9 mouse cellular contexts compared by ENCODE assay signal in the genomic region with DNA sequence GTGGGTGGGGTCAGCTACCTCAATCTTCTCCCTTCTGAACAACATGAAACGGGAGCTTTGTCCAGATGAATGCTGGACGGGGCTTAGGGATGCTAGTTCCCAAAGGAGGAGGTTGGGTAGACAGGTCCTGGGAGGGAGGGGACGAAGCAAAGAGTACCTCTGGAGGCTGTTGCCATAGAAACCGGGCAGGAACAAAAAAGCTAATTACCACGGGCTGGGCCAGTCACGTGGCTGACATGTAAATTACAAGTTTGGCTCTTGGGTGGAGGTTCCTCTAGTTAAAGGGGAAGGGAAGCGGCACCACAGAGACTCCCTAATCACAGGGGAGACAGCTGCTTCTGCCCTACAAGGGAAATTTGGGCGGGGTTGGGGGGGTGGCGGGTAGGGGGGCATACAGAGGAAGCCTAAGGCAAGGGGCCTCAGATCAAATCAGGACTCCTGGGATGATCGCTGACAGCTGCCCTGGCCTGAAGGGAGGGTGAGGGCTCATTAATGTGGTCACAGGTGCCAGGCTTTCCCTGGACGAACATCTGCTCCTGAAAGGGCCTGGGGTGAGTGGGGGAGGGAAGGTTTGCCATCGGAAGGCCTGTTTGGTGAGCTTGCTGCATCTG. TPM values are rescaled to one million over a fixed set of nuclear protein-coding genes. Genes with fewer than 3 reads are reported as not detected.
A peak's percentile ranks its signal among the peaks of the same experiment; 100 is the strongest.
DNase-seq lines count a peak whose midpoint lies in the region; ATAC-seq and TF ChIP-seq lines count a peak whose summit lies in the region.
"Had no signal": no experiment of that assay in that cellular context is flagged by ENCODE, and none has a peak within 500 bp of the region (broad histone marks: within the 10 kb centered on the region; RNA-seq: fewer than 3 reads in every experiment).

No protein-coding gene starts in this region.

- 0 out of 2 replicates have a peak, but pooled peaks have one; percentile 58 for TF ChIP-seq EP300 in ES-Bruce4 (IDR thresholded peaks at IDR 0.05; ENCODE audit: insufficient read depth, low read depth, low read length)

- H3K9me3 ChIP-seq in ES-Bruce4 (replicated peaks; ENCODE audit: control insufficient read depth, insufficient read depth, low read length, poor library complexity, severe bottlenecking) = no peaks in the 10 kb centered on the region
- no peaks in the 10 kb centered on the region for H3K9me3 ChIP-seq in forebrain, embryonic 12.5 days
- H3K9me3 ChIP-seq: heart, embryonic 15.5 days had no signal

- peaks cover 8% of the 10 kb centered on the region for H3K4me1 ChIP-seq in ES-Bruce4 (ENCODE audit: control insufficient read depth, insufficient read depth, low read length)
- peaks cover 49% of the 10 kb centered on the region for H3K4me1 ChIP-seq in forebrain, embryonic 12.5 days

- peak overlapping the region; percentile 72 for H3K4me2 ChIP-seq in forebrain, embryonic 12.5 days

- ATAC-seq in activated CD4-positive, CD25-positive, alpha-beta regulatory T cell, adult 4 months = peak; percentile 38
- peak; percentile 61 for ATAC-seq in forebrain, embryonic 12.5 days (ENCODE audit: low FRiP score)
- ATAC-seq in monocyte, adult 5-6 weeks (replicated peaks; ENCODE audit: insufficient number of reproducible peaks, low FRiP score, low TSS enrichment, poor library complexity, severe bottlenecking) = peak; percentile 58

- peak; percentile 58 to 67 for DNase-seq in layer of hippocampus, postnatal 10 days (ENCODE audit: low spot score in 2 of 2)
- no peak for DNase-seq in kidney, postnatal 25 days
- DNase-seq in adrenal gland, postnatal 36 days = no peak

- TF ChIP-seq POLR2A in ES-Bruce4 (IDR thresholded peaks at IDR 0.05; ENCODE audit: insufficient read depth, low read length) = no peak

- no peaks in the 10 kb centered on the region for H3K36me3 ChIP-seq in ES-Bruce4 (ENCODE audit: control insufficient read depth, insufficient read depth, low read length, poor library complexity, severe bottlenecking)
- H3K36me3 ChIP-seq in forebrain, embryonic 12.5 days (replicated peaks) = peaks cover 10% of the 10 kb centered on the region
- H3K36me3 ChIP-seq: heart, embryonic 15.5 days had no signal

- H3K9ac ChIP-seq in ES-Bruce4 (ENCODE audit: low read depth, poor library complexity, severe bottlenecking) = no peak overlapping the region
- peak overlapping the region; percentile 96 for H3K9ac ChIP-seq in forebrain, embryonic 12.5 days
- H3K9ac ChIP-seq: heart, embryonic 15.5 days had no signal

- 1% methylated on average over 12 of the region's 12 CpGs for WGBS in forebrain, embryonic 12.5 days

- H3K27me3 ChIP-seq in ES-Bruce4 (ENCODE audit: control insufficient read depth, insufficient read depth, low read length, poor library complexity, severe bottlenecking) = no peaks in the 10 kb centered on the region
- H3K27me3 ChIP-seq in forebrain, embryonic 12.5 days = 0 out of 2 replicates have a peak, but pooled peaks cover 8% of the 10 kb centered on the region

- no peak for TF ChIP-seq CTCF in ES-Bruce4 (IDR thresholded peaks at IDR 0.05; ENCODE audit: low read depth, low read length)

- H3K27ac ChIP-seq in ES-Bruce4 (ENCODE audit: insufficient read depth, low read length) = no peak overlapping the region
- H3K27ac ChIP-seq in forebrain, embryonic 12.5 days = peak overlapping the region; percentile 96
- H3K27ac ChIP-seq: heart, embryonic 15.5 days had no signal

- H3K4me3 ChIP-seq in ES-Bruce4 (ENCODE audit: low read depth, low read length) = peak overlapping the region; percentile 6; the same call in 1 of the 2 replicates
- H3K4me3 ChIP-seq in forebrain, embryonic 12.5 days (replicated peaks) = peak overlapping the region; percentile 86

RNA-seq across cellular contexts. Expression of gene Tubb3, which starts 1.4 kb away (rescaled TPM):
- 19.6 and 20.1 TPM in 2 replicates for polyA plus RNA-seq in ES-Bruce4 (2011; ENCODE audit: insufficient read depth, insufficient read length, low read depth, missing spikeins)
- polyA plus RNA-seq in activated CD4-positive, CD25-positive, alpha-beta regulatory T cell, adult 4 months (2017; shearing (Covaris generic)) = under 1 TPM; 0.53 to 0.68 TPM
- 827 and 897 TPM in 2 replicates for polyA plus RNA-seq in forebrain, embryonic 12.5 days (2016; fragmentation: Nextera tagmentation; extraction: Ambion mirVana)
- total RNA-seq in layer of hippocampus, postnatal 10 days (2021) = 1,000 to 10,000 TPM; 1,031 to 1,094 TPM
- 0.29 to 0.96 TPM (median 0.76 TPM) in 3 replicates for total RNA-seq in monocyte, adult 5-6 weeks (2017)
- 1 to 10 TPM; 4.5 to 4.7 TPM for total RNA-seq in adrenal gland, postnatal 36 days (2021)

RNA-seq across cellular contexts. Expression of gene Mc1r, which starts 5.8 kb away (rescaled TPM):
- not detected in 2 replicates for polyA plus RNA-seq in ES-Bruce4 (2011; ENCODE audit: insufficient read depth, insufficient read length, low read depth, missing spikeins)
- not detected for polyA plus RNA-seq in activated CD4-positive, CD25-positive, alpha-beta regulatory T cell, adult 4 months (2017; shearing (Covaris generic))
- 0.13 and 0.14 TPM in 2 replicates for polyA plus RNA-seq in forebrain, embryonic 12.5 days (2016; fragmentation: Nextera tagmentation; extraction: Ambion mirVana)
- total RNA-seq in layer of hippocampus, postnatal 10 days (2021) = under 1 TPM in 1 of 2 experiments, not detected in 1; 0.09 TPM
- not detected in 3 replicates for total RNA-seq in monocyte, adult 5-6 weeks (2017)
- not detected for total RNA-seq in adrenal gland, postnatal 36 days (2021)
- polyA plus RNA-seq: heart, embryonic 15.5 days; spleen, adult 2 months had no signal

RNA-seq across cellular contexts. Expression of gene Def8, which starts 10.7 kb away (rescaled TPM):
- polyA plus RNA-seq in ES-Bruce4 (2011; ENCODE audit: insufficient read depth, insufficient read length, low read depth, missing spikeins) = 76.6 and 81.6 TPM in 2 replicates
- 10 to 100 TPM in 1 of 2 experiments, 1 to 10 TPM in 1; 5.6 to 11.1 TPM for polyA plus RNA-seq in activated CD4-positive, CD25-positive, alpha-beta regulatory T cell, adult 4 months (2017; shearing (Covaris generic))
- polyA plus RNA-seq in forebrain, embryonic 12.5 days (2016; fragmentation: Nextera tagmentation; extraction: Ambion mirVana) = 42.9 and 46.6 TPM in 2 replicates
- total RNA-seq in layer of hippocampus, postnatal 10 days (2021) = 10 to 100 TPM; 67.5 to 69.4 TPM
- total RNA-seq in monocyte, adult 5-6 weeks (2017) = 9.1 to 9.7 TPM (median 9.4 TPM) in 3 replicates
- 10 to 100 TPM; 21.7 to 32.6 TPM for total RNA-seq in adrenal gland, postnatal 36 days (2021)

RNA-seq across cellular contexts. Expression of gene Tcf25, which starts 39.1 kb away (rescaled TPM):
- polyA plus RNA-seq in ES-Bruce4 (2011; ENCODE audit: insufficient read depth, insufficient read length, low read depth, missing spikeins) = 239 TPM in 2 replicates
- 10 to 100 TPM; 84.9 to 92.3 TPM for polyA plus RNA-seq in activated CD4-positive, CD25-positive, alpha-beta regulatory T cell, adult 4 months (2017; shearing (Covaris generic))
- 174 and 194 TPM in 2 replicates for polyA plus RNA-seq in forebrain, embryonic 12.5 days (2016; fragmentation: Nextera tagmentation; extraction: Ambion mirVana)
- total RNA-seq in layer of hippocampus, postnatal 10 days (2021) = 100 to 1,000 TPM; 439 to 445 TPM
- 415 to 577 TPM (median 562 TPM) in 3 replicates for total RNA-seq in monocyte, adult 5-6 weeks (2017)
- total RNA-seq in adrenal gland, postnatal 36 days (2021) = 100 to 1,000 TPM; 213 to 255 TPM

Comparison
In these comparisons a context has a peak if more than half of its experiments do, and no peak if none do; other contexts are left out.
1. DNase-seq: peak in layer of hippocampus, postnatal 10 days (2 of 2); none in kidney, postnatal 25 days (0 of 2) and adrenal gland, postnatal 36 days (0 of 2).
2. RNA of gene Tubb3, which starts 1.4 kb away (total RNA-seq): 1,031 to 1,094 TPM in layer of hippocampus, postnatal 10 days; 4.5 to 4.7 TPM in adrenal gland, postnatal 36 days and 0.29 to 0.96 TPM in monocyte, adult 5-6 weeks; every median in the first group is over 100 times any median in the second.
3. Peak in every context shown above with its lines, with median percentiles within 50 percentile points of each other: ATAC-seq.